Mouse (Mus musculus) ovary, postnatal 10 days (tissue): ENCODE measurements around the gene Tmem221.
A peak's percentile ranks its signal among the peaks of the same experiment; 100 is the strongest.
"Not testable (repeated sequence)": the region's sequence is repeated elsewhere in the genome, so short reads cannot be mapped to it uniquely, and the experiment has no call there.

Source experiments
- DNase-seq: peaks from one replicate; pipeline ENCODE4 v3.0.0; 2022; ENCODE audit warnings: low spot score

Tmem221 gene

DNA sequence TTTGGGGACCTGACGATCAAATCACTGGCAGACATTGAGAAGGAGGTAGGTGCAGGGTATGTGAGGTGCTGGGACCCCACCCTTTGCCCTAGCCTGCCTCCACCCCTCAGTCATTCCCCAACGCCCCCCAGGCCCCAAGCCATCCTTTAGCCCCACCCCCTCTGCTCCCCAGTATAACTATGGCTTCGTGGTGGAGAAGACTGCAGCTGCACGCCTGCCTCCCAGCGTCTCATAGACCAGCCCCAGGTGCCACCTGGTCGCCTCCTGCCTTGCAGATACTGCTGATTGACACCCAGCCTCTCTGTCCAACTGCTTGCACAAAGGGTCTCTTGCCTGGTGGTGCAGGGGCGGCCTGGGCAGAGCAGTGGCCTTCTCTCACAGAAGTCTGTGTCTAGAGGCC is 11.1 kb downstream of the Tmem221 start:
- no peak for DNase-seq

DNA sequence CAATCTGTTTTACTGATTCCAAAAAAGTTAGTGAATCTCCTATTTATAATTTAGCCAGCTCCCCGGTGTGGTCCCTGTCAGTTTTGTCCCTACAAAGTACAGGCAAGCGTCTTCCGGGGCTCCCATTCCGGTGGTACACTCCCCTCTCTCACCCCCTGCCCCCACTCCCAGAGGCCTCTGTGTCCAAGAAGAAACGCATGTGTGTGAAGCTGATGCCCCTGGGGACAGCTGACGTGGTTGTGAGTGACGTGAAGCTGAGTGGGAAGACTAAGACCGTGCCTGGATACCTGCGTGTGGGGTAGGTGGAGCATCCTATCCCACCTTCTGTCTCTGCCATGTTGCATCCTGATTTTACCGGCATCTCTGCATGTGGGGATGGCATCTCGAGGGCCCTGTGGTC is 13.6 kb downstream of the Tmem221 start:
- no peak for DNase-seq

DNA sequence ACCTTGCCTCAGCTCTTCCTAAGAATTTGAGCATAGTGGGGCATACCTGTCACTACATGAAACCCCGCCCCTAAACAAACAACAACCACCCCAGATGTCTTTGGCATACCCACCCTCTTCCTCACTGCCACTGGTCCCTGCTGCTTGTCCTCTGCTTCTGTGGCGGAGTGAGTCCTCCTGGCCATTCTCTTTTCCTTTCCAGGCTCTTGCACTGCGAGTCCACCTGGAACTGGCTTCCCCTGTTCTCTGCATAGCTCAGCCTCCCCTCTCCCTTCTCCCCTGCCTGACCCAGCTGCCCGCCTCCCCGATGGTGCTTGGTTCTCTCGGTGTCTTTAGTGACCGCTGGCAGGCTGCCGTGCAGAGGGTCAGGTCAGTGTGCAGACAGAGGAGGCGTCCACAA is 14.9 kb downstream of the Tmem221 start:
- no peak for DNase-seq

DNA sequence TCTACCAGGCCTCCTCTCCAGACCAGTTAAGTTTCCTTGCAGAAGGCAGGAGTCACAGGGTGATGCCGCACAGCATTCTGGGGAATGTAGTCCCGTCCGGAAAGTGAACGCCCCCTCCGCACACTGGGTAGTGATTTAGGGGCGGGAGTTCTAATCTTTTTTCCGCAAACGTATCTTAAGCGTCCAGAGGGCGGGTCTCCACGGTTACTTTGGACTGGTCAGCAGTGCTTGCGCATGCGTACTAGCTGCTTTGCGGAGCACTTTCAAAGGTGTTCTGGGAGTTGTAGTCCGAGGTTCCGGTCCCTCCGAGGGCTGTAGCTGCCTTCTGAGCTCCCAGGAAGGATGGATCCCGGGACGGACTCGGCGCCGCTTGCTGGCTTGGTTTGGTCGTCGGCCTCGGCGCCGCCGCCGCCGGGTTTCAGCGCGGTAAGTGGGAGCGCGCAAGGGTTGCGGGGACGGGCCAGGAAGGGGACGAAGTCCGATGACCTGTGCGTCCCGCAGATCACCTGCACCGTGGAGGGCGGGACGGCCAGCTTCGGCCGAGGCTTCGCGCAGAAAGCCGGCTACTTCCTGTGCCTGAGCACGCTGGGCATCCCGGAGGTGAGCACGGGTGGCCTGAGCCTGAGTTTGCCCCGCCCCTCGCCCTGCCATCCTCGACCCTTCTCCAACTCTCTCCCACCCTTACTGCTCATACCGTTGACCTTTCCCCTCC is 15.9 kb downstream of the Tmem221 start, which contains the start of gene Mvb12a:
Gene Mvb12a, plus strand, starts transcription at position 291 of the 712 bp plus-strand sequence.
- DNase-seq: peak; percentile 71

DNA sequence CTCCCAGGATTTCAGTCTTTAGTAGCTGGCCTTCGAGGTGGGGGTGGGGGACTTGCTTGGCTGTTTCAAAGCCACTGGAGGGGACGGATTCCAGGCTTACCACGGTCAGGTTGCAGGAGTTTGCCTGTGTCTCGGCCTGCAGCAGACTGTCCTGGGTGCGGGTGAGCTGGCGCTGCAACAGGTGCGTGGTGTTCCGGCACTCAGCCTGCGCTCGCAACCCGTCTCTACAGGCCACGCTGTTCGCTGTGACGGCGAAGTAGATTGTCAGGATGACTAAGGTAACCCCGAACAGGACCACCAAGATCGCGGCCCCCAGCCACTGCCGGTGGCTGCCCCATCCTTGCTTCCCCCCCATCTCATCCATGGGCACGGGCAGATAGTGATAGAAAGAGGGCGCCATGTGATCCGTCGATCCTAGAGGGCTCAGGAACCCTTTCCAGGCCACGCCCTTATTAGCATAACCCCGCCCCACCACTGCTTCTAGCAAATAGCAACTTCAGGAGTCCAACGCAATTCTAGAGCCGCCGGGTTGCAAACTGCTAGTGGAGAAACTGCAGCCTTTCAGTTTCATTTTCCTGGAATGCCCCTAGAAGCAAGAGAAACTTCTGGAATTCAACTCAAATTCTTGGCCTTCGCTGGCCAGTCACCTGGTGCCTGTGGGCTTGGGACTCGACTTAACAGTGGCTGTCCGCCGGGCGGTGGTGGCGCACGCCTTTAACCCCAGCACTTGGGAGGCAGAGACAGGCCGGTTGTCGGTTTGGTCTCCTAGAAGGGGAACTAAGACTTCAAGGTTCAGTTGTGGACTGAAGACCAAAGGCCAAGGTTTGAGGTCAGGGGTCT is 21.4 kb downstream of the Tmem221 start, which contains the start of gene Bst2:
Gene Bst2, minus strand, starts transcription at position 429 of the 840 bp plus-strand sequence.
- DNase-seq: peak; percentile 49

DNA sequence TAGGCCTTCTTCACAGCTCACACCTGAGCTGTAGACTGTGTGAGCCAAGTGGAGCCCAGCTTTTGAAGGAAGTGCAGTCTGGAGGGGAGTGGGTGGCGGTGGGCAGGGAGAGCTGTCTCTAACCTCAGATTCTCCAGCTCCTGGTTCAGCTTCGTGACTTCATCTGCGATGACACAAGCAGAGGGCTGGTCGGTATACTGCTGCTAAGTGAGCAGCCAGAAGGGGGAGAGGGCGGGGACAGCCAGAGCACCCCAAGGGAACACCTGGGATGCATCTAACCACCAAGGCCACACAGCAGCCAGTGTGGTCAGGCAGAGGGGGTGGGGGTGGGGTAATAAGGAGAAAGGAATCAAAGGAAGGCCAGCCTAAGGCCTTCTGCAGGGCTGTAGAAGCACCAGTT is 23.0 kb downstream of the Tmem221 start:
- no peak for DNase-seq

DNA sequence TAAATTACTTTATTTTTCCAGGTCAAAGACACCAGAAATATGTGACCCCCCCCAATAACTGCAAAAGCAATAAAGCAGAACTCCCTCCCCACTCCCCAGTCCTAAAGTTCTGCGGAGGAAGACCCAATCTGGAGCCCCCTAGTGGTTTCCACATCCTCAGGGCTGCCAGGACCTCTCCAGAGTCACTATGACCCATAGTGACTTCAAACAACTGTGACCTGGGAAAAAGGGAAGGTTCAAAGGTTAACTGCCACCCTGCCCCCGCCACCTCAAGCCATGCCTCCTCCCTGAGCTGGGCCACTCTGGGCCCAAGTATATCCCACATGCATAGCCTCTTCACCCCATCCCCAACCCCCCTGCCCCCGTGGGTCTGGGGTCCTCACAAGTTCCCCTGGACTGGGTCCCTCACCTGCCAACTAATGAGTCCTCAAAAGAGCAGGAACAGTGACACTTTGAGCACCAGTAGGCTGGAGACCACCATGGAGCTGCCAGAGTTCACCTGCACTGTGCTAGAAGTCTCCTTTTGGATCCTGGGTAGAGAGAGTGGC is 24.3 kb downstream of the Tmem221 start:
- no peak for DNase-seq

DNA sequence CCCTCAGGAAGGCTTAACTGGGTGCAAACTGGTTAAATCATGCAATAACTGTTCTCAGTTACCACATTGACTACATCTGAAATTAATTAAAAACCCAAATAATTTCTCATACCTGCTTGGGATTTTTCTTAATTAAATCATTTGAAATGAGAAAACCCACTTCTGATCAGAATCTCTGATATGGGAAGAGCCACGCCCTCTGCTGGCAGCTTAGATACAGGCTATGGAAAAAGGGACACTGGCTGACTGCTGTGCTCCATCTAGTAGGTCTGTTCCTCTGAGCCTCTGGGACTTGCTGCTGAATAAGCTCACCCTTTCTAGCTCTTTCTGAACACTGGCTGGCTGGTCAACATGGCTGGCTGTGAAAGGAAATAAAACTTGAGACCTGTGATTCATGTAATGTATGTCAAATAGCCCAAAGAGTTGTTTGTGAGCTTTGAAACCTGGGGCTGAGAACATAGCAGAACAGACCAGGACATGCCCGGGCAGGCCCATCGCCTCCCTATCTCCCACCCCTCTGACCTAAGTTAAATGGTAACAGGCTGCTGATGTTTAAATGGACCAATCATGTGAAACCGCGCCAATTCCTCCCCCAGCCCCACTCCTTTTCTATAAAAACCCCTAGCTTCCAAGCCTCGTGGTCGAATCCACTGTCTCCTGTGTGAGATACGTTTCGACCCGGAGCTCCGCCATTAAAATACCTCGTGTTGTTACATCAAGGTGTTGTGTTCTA is 27.8 kb downstream of the Tmem221 start:
- DNase-seq: not testable (repeated sequence)

DNA sequence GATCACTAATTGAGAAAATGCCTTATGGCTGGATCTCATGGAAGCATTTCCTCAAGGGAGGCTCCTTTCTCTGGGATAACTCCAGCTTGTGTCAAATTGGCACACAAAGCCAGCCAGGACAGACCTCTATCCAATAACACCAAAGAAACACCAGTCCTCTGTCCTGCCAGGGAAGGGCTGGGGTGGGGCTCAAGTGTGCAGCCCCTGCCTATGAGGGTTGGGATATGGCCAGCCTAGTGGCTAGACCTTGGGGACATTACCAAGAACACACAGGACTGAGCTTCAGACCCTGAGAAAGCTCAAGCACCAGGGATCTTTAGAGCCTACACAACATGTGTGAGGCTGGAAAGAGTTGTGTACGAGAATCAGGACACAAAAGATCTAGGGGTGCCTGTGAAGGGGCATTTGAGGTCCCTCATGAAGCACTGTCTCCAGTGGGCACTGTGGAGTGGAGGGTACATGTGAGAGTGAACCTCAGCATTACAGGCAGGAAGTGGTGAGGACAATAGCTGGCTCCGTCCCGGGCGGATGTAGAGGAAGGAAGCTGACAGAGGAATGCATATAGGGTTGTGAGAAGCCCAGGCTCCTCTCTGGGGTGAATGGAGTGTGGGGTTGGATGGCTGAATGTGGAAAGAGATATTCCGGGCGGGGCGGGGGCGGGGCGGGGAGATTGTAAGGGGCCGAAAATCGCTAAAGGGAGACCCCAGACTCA is 30.2 kb downstream of the Tmem221 start:
- DNase-seq: no peak

DNA sequence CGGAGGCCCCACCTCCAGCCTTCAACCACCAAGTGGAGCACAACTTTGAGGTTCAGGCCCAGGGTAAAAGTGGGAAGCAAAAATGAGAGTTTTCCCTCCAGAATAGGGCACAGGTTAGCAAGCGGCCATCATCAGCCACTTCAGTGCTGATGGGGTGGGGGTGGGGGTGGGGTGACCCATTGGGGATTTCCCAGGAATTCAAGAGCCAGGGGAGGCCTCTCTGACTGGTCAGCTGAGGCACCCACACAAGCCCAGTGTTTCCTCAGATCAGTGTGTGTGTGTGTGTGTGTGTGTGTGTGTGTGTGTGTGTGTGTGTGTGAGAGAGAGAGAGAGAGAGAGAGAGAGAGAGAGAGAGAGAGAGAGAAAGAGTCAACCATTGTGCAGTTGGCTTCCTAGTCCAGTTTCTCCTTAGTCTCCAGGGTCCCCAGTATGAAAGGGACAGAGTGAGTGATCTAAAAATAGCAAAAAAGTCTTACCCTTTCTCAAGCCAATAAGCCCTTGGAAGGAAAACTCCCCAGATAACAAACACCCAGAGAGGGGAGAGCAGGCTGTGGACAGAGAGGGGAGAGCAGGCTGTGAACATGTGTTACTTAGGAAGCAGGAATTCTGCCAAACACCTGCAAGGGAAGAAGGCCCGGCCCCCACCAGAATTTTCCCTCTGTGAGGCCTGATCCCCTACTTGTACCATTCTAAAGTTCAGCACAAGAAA is 31.4 kb downstream of the Tmem221 start:
- no peak for DNase-seq

DNA sequence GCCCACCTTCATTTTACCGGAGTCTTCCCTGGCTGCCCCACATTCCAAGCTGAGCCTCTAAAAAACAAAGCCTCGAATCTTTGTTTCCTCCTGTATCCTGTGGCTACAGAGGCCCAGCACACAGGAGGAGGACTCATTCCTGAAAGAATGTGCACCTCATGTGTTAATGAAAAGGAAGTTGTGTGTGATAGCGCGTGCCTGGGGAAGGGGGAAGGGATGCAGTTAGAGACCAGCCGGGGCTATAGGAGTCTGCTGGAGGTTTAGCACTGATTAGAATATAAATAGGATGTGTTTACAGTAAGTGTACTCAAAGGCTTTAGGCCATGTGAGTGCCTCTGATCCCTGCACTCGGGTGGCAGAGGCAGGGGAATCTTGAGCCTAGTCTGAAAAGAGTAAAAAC is 32.4 kb downstream of the Tmem221 start:
- DNase-seq: no peak

DNA sequence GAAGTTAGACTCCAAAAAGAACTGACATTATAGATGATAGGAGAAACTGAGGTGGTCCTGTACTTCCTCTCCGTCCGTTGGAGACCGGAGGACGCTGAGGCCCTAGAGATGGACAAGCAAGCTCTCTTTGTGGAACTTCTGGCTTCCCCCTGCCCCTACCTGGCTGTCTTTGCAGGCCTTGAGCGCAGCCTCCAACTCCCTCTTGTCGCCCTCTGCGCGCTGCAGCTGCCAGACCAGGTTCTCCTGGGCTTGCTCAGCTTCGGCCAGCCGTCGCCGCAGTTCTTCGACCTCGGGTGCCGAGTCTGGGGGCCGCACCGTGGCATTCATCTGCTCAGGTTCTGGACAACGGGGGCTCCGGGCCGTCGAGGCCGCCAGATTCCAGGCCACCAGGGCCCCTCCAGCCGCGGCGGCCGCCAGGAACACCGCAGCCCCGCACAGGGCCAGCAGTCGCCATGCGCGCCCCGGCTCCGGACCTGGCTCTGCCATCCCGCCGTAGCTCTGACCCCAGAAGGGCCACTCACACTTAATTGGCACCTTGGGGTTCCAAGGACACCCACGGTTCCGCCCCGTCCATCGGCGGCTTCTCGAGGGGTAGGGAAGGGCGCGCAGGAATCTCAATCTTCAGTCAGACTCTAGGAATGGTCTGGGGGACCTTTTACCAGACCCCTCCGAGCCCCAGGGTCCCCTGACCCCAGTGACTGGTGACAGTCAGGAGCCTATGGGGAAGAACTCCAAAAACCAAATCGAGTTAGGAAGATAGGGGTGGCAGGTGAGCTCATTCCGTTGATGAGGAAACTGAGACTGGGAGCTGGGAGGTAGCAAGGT is 33.2 kb downstream of the Tmem221 start, which contains the start of gene Ccdc194:
Gene Ccdc194, minus strand, starts transcription at position 486 of the 825 bp plus-strand sequence.
- DNase-seq: no peak

DNA sequence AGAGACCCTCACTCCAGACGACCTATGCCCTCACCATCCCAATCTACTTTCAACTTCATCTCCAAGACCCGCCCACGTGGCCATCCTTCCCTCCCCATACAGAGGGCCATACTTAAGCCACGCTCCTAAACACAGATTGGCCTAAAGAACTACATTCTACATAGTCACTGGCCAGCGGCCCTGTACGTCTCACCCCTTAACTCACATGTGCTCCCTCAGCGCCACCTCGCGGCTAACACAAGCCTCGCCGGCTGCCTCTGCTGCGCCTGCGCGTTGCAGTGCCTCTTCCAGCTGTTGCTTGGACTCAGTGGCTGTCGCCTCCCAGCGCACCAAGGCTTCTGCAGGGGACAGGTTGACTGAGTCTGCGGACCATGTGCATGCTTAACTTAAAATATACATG is 37.0 kb downstream of the Tmem221 start:
- peak; percentile 93 for DNase-seq

DNA sequence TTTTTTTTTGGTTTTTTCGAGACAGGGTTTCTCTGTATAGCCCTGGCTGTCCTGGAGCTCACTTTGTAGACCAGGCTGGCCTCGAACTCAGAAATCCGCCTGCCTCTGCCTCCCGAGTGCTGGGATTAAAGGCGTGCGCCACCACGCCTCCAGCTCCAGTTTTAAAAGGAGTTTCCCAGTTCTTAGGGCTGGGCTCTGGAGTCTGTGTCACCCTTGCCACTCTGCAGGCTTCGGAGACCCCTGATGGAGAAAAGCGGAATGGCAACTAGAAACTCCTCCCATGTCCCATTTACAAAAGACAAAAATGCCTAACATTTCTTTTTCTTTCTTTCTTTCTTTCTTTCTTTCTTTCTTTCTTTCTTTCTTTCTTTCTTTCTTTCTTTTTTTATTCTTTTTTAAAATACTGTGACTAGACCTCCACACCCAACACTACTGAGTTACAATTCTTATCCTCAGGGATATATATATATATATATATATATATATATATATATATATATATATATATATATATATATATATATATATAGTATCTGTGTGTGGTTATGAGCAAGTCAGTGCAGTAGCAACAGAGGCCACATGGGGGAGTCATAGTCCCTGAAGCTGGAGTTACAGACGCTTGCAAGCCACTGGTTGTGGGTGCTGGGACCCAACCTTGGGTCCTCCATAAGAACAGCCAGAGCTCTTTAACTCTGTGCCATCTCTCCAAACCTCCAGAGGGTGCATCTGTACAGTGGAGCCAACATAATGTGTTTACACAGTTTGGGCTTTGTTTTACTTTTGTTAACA is 39.4 kb downstream of the Tmem221 start:
- DNase-seq: not testable (repeated sequence)

DNA sequence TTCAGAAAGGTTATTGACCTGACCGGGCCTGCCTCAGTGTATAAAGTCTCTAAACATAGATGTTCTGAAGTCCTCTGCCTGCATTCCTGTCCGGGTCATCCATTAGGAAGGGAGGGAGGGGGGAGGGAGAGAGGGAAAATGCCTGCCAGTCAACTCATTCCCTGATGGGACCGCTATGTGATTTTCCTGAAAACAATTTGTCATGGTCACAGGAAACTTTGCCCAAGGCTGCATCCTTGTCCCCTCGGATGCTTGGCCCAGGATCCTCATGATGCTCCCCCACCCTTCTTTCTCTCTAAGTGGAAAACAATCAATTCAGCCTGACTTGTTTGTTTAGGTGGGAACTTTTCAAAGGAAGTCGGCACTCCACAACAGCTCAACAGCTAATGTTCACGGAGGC is 41.9 kb downstream of the Tmem221 start:
- no peak for DNase-seq

DNA sequence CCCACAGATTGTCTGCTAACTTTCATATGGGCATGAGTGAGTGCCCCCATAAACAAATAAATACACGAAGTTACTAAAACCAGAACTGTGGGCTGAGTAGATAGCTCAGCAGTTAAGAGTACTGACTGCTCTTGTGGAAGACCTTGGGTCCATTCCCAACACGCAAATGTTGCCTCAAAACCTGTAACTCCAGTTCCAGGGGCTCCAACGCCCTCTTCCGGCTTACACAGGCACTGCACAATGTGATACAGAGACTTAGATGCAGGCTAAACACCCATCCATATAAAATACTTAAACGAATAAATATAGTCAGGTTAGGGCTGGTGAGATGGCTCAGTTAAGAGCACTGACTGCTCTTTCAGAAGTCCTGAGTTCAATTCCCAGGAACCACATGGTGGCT is 43.6 kb downstream of the Tmem221 start:
- no peak for DNase-seq

DNA sequence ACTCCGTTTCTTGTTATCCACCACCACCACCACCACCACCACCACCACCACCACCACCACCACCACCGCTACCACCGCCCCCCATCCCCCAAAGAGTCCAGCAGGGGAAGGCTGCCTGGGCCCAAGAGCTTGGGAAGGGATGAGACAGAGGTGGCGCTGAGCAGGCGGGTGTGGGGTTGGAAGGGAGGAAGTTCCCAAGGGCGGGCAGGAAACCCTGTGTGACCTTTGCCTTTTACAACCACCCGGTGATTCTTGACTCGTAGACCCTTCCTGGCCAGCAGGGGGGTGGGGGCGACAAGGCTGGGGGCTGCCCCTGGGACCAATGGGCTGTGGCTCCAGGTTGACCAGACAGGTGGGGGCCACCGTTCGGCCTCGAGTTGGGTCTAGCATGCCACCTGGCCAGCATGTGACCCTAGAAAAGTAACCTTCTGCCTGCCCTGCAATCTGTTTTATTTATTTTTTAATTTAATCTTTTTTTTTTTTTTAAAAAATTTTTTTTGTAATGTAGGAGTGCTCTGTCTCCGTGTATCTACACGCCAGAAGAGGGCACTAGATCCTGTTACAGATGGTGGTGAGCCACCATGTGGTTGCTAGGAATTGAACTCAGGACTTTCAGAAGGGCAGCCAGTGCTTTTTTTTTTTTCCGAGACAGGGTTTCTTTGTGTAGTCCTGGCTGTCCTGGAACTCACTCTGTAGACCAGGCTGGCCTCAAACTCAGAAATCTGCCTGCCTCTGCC is 45.5 kb downstream of the Tmem221 start:
- no peak for DNase-seq

DNA sequence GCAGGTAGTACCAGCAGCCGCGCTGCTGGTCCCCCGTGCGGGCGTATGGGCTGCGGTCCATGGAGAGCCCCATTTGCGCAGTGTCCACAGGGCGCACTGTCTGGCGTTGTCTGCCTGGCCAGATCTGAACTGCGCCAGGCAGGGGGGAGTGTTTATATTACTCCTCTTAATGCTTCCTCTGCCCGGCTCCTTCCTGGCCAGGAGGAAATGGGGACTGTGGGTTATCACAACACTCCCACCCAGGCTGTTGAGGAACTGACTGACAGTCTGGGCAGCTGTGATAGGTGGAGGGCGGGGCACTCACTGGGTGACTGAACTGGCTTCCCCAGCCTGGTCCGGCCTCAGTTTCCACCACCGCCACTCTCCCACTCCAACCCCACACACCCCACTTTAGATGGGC is 47.0 kb downstream of the Tmem221 start, which contains the start of gene Plvap:
Gene Plvap, minus strand, starts transcription at position 109 of the 400 bp plus-strand sequence.
- no peak for DNase-seq
